Mouse (Mus musculus) adipose tissue, adult 10 weeks (tissue): ENCODE measurements around the gene Cep290. TPM values are rescaled to one million over a fixed set of nuclear protein-coding genes. Genes with fewer than 3 reads are reported as not detected.

Experiments
- polyA plus RNA-seq: library from polyadenylated mRNA; stranded (reverse); fragments of 350-450 nt; fragmentation: Illumina TruSeq; extraction: RNeasy Lipid Tissue Mini Kit (QIAGEN cat#74804); gene quantifications from one replicate; pipeline ENCODE4 v1.2.3, GENCODE M21; 2014; ENCODE audit warnings: low read depth, low replicate concordance

The Cep290 gene
- polyA plus RNA-seq: 7.2 TPM

GRCm38 (mm10) chr10:100487097-100487978 lies at the start of gene Cep290, which contains the start of gene Tmtc3:
Cep290 (plus strand) TSS chr10:100487558.
Tmtc3 (minus strand) TSS chr10:100487350.

DNA sequence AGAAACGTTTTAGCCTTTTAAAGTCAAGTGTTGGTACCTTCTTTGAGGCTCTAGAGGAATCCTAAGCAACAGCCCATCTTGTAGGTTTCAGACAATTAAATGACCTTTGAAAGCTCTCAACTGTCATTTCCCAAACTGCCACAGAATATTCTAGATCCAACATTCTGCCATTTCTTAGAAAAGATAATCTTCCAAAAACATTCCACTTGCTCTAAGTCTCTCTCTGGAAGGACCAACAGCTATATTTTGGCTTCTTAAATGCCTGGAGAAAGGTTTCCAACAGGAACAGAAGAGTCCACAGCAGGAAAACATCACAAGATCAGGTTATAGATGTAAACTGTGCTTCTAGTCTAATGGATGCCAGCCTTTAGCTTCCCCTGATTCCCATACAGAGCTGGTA lies 103.0 kb downstream of the Cep290 start, which contains the start of the genes 4930430F08Rik and 1700017N19Rik:
Gene 4930430F08Rik, minus strand, starts transcription at position 101 of the 400 bp plus-strand sequence.
Gene 1700017N19Rik, plus strand, starts transcription at position 162 of the 400 bp plus-strand sequence.

Other genes with a start within 250 kb of the Cep290 start
- not detected for gene Gm4301, start 151.9 kb upstream of the Cep290 start, polyA plus RNA-seq
- gene Gm4302, start 146.7 kb upstream of the Cep290 start, polyA plus RNA-seq: not detected
- not detected for gene Gm4303, start 141.6 kb upstream of the Cep290 start, polyA plus RNA-seq
- gene Gm4305, start 136.5 kb upstream of the Cep290 start, polyA plus RNA-seq: not detected
- not detected for gene Gm4307, start 126.2 kb upstream of the Cep290 start, polyA plus RNA-seq
- not detected for gene Gm4312, start 105.0 kb upstream of the Cep290 start, polyA plus RNA-seq
- gene Tmtc3, start 208 bp upstream of the Cep290 start, polyA plus RNA-seq: 10.1 TPM
- gene 4930430F08Rik, start 102.9 kb downstream of the Cep290 start, polyA plus RNA-seq: 9.9 TPM
- 2.3 TPM for gene 1700017N19Rik, start 102.9 kb downstream of the Cep290 start, polyA plus RNA-seq